Mouse (Mus musculus): ENCODE measurements around the gene Tapbpl.

Tapbpl gene

DNA sequence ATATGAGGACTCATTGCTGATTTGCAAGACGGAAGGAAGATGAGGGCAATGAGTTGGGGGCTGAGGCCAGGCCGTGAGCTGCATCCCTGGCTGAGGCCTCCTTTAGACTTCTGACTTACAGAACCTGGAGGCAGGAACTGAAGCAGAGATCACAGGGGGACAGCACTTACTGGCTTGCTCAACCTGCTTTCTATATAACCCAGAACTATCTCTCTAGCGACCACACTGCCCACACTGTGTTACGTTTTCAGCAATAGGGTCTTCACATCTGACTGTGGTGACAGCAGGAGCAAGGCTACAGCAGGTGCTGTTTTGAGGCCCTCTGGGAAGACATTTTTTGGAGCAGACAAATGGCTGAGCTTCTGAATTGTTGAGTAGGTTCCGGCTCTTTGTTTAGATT lies 9.0 kb upstream of the Tapbpl start:
- in situ Hi-C loops (cut with MboI, MseI), result no loop called here

DNA sequence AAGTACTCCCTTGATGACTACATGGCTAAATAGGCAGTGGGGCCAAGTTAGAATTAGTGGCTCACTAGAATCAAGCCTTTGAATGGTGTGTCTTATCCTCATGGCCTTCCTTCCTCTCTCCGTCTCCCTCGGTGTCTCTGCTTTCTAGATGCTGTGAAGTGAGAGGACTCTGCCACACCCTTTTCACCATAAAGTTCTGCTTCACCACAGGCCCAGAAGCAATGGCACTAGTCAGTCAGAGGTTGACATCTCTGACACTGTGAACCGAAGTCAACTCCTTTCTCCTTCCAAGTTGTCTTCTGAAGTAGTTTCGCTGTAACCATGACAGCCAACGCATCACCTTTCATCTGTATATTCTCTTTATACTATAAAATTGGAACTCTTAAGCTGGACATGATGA lies 7.9 kb upstream of the Tapbpl start:
- in situ Hi-C loops (cut with MboI, MseI), result no loop called here

DNA sequence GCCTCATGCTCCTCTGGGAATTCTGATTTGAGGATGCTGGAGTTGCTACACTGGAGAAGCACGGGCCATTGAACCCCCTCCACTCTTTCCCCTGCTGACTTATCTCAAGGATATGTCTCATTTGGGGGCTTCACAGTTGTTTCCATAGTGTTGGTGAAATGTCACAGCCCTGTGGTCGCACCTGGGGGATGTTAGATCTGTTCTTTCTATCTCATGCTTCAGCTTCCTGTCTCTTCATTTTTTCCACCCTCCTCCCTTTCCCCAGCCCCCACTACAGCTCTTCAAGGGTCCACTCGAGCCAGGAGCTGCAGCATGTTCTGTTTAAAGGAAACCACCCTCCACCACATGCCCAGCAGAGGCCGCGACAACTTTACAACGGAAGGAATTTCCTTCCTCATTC lies 6.7 kb upstream of the Tapbpl start:
- in situ Hi-C loops (cut with MboI, MseI), result no loop called here

DNA sequence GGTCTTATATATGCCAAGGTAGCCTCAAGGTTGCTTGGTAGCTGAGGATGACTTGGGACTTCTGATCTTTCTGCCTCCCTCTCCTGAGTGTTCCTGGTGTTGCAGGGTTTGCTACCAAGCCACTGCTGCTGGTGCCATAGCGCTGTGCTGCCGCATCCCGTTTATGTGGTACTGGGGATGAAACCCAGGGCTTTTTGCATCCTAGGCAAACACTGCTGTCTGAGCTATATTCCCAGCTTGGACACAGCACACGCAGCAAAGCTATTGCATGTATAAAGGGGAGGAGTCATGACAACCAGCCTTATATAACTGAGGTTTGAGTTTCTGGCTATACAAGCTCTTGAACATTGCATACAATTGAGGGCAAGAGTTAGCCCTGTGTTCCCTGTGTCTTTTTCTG lies 5.8 kb upstream of the Tapbpl start:
- in situ Hi-C loops (cut with MboI, MseI), result no loop called here

DNA sequence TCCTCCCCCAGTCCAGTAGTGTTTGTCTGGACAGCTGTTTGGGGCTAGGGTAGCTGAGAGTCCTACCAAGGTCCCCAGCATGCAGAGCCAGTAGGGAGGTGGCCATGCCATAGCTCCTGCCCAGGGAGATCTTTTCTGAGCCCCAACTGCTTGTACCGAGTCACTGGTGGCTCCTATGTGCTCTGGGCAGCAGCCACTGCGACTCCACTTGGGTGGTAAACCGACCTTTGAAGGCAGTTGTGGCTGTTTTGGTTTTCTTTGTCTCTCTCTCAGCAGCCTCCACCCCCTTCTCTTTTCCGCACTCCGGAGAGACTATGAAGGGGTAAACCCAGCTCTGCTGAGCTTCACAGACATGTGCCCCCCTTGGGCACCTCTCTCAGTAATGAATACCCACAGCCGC lies 5.1 kb upstream of the Tapbpl start, which contains the start of gene Cd27:
Gene Cd27 (minus strand): TSS at position 229 of the 400 bp plus-strand sequence.
- in situ Hi-C loops (cut with MboI, MseI), result no loop called here

DNA sequence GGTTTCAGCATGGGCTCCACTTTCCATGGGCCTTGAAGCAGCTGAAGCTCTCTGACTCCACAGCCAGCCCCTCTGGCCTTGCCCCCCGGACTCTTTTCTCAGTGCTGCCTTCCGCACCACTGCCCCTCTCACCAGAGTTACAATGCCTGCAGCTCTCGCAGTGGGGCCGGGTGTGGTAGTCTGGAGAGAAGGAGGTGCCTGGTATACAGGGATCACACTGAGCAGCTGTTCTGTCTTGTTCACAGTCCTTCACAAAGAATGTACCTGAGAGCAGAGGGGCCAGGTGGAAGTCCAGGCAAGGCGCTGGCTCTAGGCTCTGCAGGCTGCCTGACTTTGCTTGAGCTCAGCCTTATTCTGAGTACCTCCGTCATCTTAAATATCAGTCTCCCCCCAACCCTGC lies 4.7 kb upstream of the Tapbpl start:
- in situ Hi-C loops (cut with MboI, MseI), result no loop called here

DNA sequence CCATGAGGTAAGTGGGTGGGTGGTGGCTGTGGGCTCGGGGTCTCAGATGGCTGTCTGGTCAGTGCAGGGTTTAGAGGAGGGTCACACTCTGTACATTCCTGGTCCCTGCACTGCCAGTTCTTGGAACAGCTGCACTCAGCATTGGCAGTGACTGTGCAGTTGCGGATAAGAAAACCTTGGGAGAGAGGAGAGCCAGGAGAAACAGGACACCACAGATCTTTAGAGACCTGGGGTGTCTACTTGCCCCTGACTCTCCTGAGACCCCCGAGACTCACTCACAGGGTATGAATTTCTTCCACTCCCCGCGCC lies 2.8 kb upstream of the Tapbpl start:
- in situ Hi-C loops (cut with MboI, MseI), result no loop called here

DNA sequence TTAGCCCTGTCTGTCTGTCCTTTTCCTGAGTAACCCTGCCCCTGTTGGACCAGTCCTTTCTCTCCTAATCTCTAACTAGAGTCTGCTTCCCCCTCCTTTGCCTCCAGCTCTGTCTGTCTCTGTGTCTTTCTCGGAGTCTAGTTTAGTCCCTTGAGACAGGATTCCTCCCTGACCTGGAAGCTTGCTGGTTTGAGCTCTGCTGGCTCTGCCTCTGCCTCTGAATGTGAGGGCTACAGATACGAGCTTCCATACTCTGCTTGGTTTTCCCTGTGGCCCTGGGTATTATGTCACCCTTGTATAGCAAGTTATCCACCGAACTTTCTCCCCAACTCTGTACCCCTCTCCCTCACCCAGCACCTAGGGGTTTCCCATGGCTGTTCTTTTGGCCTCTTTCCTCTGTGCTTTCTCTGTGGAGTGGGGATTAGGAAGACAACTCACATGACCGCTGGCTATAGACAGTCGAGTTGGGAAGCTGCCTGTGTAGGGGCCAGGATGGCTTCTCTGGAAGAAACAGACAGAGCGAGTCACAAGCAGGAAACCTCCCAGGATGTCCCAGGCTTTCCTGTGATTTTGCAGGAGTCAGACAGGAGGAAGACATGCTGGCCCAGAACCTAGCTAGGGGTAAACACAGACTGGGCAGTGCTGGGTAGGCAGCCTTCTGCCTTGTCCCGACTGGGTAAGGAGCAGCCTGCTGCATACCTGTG lies 2.3 kb upstream of the Tapbpl start:
- in situ Hi-C loops (cut with MboI, MseI), result no loop called here

DNA sequence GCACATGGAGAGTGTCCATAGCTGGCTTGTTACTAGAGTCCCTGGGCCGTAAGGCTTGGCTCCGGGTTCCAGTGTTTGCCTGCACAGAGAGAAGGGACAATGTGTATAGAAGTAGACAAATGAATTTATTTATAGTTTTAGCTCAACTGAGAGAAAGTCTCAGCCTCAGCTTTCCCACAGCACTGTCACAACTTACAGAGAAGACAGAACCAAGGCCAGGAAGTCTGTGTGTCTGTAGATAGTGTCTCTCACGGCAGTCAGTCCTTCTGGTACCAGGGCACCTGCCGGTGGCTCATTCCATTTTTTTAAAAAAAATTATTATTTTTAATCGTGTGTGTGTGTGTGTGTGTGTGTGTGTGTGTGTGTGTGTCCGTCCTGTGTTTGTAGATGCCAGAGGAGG lies 856 bp upstream of the Tapbpl start:
- in situ Hi-C loops (cut with MboI, MseI), result no loop called here

DNA sequence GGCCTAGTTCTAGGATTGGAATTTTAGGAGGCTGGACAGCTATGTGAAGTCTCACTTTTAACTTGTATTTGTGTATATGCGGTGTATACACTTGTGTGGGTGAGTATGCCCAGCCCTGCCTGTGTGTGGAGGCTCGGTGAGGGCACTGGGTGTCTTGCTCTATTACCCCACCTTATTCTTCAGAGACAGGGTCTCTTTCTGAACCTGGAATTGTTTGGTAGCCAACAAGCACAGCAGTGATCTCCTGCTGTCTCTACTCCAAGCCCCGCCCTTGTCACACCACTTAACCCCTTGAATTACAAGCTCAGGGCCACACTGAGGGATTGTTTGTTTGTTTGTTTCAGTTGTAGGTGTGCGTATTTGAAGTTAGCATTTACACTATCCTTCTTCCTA lies 381 bp upstream of the Tapbpl start:
- in situ Hi-C loops (cut with MboI, MseI), result no loop called here

DNA sequence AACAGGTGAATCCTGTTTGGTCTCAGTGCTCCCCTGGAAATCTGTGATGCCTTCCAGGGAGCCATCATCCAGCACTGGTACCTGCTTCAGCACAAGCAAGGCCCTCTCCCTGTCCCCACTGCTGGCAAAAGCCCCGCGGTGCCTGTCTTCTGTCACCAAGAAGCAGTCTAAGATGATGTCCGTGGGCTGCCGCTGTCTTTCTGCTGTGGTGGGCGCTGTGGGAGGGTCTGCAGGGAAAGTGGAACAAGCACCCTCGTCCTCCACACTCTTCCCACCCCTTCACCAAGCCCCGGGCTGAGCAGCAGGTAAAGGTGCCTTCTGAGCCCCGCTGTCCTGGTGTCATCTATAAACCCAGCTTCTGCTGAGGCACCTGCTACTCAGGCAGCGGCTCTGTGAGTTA lies 1.1 kb downstream of the Tapbpl start:
- in situ Hi-C loops (cut with MboI, MseI), result no loop called here

DNA sequence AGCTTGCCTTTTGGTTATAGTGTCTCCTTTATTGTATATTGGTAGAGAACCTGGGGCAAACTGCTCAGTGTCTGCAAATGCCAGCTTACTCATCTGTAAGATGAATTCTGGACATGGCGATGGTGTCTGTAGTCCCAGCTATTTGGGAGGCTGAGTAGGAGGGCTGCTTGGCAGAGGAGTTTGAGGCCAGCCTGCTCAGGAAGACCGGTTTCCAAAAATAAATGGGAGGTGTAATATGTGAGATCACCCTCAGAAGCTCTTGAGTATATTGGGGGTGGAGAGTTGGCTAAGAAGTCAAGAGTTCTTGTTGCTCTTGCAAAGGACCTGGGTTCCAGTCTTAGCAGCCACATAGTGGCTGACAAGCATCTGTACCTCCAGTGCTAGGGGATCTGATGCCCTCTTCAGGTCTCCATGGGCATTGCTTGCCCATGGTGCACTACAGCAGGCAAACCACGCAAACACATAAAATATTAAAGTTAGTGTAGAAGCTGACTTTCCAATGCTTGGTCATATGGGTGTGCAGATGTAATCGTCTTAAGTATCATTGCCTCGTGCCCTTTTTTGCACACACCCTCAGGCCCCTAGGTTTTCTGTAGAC lies 6.0 kb downstream of the Tapbpl start:
- in situ Hi-C loops (cut with MboI, MseI), result loop anchor here in 1 of 2 experiments (10.0 kb wide), 1 partner anchor 811 kb away; the partner anchor contains the start of gene Pex5

DNA sequence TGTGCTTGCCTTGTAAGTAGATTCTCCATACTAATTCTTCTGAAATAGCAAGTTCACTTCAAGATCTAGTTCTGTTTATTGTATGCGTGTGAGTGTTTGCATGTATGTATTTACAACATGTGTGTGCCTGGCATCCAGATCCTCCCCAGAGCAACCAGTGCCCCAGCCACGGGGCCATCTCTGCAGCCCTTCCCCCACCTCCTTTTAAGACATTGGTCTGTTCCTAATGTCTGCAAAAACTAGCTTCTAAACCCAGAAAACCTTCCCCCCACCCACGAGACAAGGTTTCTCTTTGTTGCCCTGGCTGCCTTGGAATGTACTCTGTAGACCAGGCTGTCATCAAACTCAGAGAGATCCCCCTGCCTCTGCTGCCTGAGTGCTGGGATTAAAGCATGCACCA lies 9.1 kb downstream of the Tapbpl start:
- in situ Hi-C loops (cut with MboI, MseI), result loop anchor here (5.0 to 10.0 kb wide), 2 partner anchors 50 to 808 kb away; partner anchors contain the start of gene Pex5 (in 1 of the 2)

DNA sequence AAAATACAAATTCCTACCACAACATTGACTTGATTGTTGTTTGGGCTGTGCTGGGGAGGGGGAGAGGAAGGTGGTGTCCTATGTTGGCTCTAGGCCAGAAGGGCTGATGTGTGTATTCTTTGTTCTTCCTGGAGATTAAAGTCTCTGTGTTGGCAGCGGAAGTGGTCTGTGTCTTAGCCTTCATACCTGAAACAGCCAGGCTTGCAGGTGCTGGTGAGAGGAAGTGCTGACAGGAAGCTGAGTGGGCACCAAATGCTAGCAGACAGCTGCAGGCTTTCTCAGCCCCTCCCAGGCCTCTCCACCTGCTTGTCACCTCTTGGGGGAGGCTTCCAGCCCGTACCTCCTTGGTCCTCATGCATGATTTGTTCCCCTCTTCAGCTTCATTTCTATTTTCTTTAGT lies 9.5 kb downstream of the Tapbpl start:
- in situ Hi-C loops (cut with MboI, MseI), result loop anchor here (5.0 to 10.0 kb wide), 2 partner anchors 50 to 807 kb away; partner anchors contain the start of gene Pex5 (in 1 of the 2)

DNA sequence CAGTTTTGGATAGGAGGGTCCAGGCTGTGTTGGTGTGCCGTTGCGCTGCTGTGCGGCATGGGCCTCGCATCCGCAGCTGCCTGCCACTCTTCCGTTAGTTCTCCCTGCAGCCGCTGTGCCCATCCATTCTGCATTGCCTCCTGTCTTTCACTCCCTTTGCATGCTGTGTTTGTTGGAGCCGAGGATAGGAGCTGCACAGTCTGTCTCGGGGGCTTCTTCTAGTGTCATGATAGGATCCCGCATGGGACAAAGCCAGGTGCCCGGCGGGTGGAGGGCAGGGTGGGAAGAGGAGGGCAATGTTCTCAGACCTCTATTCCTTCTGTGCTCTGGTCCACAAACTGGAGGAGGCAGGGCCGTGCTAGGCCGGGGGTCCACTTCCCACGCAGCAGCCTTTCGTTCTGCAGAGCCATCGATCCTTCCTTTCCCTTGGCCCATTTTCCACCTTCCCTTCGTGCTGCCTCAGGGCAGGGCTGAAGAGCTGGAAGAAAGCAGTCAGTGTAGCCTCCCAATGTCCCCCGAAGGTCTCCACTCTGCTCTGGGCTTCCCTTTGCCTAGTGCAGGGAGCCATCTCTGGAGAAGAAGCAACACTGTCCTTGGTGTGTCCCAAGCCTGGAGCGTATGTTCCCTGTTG lies 10.4 kb downstream of the Tapbpl start:
- in situ Hi-C loops (cut with MboI, MseI), result loop anchor here (5.0 to 10.0 kb wide), 2 partner anchors 51 to 806 kb away; partner anchors contain the start of gene Pex5 (in 1 of the 2)

DNA sequence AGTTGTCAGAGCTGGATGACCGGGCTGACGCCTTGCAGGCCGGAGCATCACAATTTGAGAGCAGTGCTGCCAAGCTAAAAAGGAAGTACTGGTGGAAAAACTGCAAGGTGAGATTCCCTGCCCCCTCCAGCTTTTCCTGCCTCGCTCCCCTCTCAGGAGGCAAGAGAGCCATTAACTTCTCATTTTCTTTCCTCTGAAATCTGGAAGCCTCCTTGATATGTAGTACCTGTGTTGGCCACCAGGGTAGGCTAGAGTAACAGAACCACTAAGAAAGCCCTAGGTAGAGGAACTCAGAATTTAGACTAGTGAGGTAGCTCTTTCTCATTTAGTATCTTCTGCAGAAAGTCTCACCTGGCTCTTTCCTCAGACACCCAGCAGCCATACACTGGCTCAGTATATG lies 12.7 kb downstream of the Tapbpl start:
- in situ Hi-C loops (cut with MboI, MseI), result no loop called here

DNA sequence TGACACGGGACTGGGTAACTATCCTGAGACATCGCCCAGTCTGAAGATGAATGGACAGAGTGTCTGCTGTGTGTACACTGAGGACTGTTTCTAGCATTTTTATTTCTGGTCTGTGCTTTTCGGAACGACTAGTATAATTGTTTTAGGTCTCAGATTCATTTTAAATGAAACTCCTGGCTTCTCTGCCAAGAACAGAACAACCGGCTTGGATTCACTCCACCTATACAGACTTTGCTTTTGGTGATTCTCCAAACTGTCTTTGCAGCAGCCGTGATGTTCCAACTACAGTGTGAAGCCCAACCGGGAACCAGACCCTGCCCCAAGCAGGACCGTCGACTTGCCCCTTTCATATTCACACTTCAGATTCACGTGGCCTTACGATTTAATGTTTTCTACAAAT lies 13.8 kb downstream of the Tapbpl start:
- in situ Hi-C loops (cut with MboI, MseI), result no loop called here

DNA sequence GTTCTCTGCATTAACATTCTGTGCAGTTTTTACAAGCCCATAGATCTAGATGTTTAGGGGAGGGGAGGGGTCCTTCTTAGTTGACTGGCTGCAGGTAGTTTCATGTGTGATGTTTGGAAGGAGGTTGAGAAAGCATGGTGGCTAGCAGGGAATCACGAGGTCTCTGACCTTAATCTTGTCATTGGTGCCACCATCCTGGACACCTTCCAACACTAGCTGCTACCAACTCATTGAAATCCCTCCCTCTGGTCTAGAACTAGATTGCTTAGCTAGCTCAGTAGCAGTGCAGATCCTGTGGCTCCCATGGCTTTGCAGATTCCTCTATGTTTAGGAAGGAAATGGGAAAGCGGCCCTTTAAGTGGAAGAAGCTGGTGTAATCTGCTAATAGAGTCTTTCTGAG lies 14.8 kb downstream of the Tapbpl start:
- in situ Hi-C loops (cut with MboI, MseI), result no loop called here

DNA sequence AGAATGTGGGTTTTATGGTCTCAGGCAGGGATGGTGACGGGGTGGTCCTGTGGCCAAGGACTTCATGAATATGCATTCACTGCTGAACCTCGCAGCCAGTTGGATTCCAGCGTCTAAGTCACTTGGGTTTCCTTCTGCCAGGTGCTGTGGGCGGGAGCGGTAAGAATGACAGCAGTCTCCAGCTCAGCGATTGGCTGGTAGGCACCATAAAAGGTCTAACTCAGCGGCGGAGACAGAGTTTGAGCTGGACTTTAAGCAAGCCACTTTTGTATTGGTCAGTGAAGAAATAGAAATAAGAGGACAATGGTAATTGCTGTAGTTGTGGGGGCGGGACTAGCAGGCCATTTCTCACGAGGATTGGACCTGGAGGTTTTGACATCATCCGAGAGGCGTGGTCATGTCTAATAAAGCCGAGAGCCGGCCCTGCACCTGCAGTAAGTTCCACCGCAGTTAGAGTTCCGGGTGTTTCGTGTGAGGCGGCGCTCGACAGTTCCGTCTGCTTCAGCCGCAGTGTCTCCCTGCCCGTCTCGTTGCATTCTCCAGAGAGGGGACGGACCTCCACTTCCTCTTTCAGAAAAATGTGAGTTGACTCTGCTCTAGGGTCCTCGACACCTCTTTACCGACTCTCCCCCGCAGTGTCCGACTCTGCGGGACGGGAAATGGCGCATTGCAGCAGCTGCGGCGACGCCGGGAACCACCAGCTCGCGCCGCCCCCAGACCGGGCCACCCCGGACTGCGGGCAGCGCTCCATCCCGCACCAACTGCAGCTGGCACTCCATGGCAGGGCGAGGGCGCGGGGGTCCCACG lies 16.3 kb downstream of the Tapbpl start, which contains the start of gene Vamp1:
Gene Vamp1 (plus strand): TSS at position 404 of the 807 bp plus-strand sequence.
- in situ Hi-C loops (cut with MboI, MseI), result no loop called here

DNA sequence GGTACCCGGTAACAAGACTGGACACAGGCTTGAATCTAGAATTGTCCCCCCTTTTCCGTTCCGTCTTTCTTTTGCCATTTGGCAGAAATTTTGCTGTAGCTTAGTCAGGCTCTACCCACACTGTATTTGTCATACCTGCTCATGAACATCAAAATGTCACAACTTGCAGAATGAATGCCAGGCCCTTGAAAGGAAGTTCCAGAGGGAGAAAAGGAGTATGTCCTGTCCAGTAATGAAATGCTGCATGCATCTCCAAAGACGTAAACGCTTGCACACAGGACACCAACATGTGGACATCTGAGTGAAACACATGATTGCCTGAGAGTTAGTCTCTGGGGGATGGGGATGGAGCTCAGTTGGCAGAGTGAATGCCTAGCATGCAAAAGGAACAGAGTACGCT lies 17.9 kb downstream of the Tapbpl start:
- in situ Hi-C loops (cut with MboI, MseI), result no loop called here

DNA sequence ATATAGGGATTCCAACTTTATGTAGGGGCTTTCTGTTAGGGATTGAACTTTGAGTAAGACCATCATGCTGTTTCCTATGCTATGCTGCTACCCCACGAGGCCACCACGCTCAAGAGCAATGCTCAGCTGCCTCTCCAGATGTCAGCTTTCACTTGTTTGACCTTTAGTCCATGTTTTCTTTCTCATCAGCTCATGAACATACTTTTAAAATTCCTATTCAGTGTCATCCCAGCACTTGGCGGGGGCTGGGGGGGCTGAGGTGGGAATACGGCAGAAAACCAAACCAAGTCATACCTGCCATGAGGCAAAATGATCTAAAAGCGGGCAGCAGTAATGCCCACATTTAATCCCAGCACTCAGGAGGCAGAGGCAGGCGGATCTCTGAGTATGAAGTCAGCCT lies 18.5 kb downstream of the Tapbpl start:
- in situ Hi-C loops (cut with MboI, MseI), result no loop called here

DNA sequence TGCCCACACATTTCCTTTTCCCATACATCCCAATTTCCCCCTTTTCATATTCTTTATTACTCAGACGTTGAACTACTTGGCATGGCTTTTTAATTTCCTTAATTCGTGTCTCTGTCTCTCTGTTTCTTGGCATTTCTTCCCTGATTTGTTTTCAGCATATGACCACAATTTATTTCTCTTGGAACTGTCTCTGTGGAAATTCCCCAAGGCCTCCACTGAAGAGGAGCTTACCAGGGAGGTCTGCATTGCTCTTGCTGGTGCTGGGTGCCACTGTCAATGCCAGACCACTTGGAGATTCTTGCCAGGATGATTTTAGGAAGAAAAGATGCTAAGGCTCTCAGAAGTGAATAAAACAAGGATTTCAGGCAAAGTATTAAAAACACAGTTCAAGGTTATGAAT lies 19.0 kb downstream of the Tapbpl start:
- in situ Hi-C loops (cut with MboI, MseI), result no loop called here
